Mouse (Mus musculus) right cerebral cortex, postnatal 4 days (tissue): ENCODE measurements around the gene Fntb.

ENCODE experiments used
- DNase-seq: peaks from one replicate; pipeline ENCODE4 v3.0.0-alpha.2; 2022

Fntb gene

DNA sequence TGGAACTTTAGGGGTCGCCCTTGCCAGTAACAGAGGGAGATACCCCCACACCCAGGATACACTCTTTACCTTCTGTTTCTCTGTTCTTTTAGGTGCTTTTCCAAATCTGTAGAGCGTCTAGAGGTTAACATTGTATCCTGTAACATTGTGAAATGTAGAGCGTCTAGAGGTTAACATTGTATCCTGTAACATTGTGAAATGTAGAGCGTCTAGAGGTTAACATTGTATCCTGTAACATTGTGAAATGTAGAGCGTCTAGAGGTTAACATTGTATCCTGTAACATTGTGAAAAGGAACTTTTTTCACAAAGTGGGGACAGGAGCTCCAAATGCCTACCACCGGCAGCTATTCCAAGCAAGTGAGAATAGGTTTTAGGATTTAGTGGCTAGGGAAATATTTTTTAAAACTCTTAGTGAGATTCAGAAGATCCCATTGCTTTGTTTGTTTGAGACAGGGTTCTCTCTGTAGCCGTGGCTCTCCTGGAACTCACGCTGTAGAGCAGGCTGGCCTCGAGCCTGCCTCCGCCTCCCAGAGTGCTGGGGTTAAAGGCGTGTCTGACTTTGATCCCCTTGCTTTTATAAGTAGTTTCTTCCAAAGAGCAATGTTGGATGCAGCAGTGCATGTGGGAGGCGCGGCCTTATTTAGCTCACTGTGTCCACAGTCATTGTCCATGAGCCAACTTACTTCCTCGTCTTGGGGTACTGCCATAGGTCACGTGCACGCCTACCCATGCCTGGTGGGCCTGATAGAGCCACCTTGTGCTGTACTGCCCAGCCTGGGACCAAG is 127.7 kb downstream of the Fntb start:
- no peak for DNase-seq

DNA sequence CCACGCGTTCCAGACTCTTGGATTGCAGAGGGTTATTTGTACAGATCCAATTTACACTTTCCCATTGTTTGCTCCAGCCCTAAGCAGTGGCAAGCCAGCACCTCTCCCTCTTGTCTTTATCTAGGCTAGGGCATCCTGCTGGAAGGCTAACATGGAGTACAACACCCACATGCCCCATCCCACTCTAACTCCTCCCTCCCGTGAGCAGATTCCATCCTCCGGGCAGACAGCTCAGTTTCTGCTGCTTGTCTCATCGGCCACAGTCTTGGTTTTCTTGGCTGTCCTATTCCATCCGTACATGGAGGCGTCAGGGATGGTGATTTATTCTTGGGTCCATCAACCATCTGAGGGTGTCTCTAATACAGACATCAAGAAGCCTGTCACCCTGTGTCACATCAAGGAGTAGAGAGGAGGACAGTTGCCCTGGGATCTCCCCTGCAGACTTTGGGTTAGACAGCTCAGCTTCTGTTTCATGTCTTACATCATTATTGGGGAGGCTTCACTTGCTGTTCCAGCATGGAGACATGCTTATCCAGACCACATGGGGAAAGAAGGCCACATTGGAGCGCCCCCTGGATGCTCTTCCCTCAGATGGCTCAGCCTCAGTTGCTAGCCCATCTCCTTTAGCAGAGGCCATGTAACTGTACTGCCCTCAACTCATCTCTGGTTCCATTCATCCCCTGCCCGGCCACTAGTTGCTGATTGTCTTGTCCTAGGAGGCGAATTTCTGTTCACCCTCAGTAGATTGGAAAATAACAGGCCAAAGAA is 129.6 kb downstream of the Fntb start:
- no peak for DNase-seq

DNA sequence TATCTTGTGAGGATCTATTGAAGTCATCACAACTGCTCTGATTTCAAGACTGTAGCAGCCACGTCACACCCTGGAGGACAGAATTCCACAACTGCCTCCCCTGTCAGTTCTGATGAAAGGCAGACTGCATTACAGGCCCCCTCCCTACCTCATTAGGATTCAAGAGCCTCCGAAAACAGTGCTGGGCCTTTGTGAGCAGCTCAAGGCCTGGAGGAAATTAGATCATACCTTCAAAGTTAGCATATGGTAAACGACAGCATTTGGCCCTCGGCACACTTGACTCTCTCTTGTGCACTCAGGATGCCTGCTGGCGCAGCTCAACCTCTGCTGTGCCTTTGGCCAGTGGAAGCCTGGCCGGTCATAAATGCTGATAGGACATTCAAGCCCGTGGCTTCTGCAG is 130.4 kb downstream of the Fntb start:
- DNase-seq = no peak

DNA sequence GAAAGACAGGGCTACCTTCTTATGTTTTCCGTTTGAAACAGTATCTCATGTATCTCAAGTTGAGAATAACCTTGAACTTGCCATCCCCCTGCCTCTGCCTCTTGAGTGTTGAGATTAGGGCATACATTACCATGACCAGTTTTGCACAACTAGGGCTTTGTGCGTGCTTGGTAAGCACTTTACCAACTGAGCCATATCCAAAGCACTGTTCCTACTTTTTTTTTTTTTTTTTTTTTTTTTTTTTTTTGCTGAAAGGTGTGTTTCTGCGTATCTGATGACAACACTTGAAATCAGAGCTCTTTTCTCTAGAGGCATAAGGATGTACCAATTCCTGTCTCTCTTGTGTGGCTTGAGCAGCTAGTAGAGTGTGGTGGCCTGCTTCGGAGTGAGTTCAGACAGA is 131.2 kb downstream of the Fntb start:
- DNase-seq = no peak

DNA sequence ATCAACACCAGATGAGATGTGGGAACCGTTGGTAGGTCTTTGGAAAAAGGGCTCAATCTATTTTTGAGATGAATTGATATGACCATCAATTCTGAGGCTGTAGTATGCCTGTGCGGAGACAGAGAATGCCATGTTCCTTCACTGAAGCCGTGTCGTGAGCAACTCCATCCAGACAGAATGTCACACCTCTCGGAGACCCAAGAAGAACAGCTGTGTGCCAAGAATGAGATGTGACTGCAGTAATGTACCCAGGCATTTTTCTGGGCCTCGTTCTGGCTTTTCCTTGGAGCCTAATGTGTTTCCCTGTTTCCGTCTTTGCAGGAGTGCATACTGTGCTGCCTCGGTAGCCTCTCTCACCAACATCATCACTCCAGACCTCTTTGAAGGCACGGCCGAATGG is 131.6 kb downstream of the Fntb start:
- DNase-seq = no peak

DNA sequence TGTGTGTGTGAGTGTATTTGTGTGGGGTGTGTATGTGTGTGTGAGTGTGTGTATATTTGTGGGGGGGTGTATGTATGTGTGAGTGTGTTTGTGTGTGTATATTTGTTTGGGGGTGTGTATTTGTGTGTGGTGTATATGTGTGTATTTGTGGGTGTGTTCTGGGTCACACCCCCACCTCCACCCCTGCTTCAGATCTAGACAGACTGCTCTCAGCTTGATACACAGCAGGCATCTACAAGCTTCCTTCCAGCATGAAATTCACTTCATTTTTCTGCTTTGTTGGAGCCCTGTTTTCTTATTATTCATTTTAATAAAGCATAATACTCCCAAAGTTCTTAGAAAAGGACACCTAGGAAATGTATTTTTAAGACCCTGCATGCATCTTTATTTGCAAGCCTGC is 132.8 kb downstream of the Fntb start:
- DNase-seq = no peak

DNA sequence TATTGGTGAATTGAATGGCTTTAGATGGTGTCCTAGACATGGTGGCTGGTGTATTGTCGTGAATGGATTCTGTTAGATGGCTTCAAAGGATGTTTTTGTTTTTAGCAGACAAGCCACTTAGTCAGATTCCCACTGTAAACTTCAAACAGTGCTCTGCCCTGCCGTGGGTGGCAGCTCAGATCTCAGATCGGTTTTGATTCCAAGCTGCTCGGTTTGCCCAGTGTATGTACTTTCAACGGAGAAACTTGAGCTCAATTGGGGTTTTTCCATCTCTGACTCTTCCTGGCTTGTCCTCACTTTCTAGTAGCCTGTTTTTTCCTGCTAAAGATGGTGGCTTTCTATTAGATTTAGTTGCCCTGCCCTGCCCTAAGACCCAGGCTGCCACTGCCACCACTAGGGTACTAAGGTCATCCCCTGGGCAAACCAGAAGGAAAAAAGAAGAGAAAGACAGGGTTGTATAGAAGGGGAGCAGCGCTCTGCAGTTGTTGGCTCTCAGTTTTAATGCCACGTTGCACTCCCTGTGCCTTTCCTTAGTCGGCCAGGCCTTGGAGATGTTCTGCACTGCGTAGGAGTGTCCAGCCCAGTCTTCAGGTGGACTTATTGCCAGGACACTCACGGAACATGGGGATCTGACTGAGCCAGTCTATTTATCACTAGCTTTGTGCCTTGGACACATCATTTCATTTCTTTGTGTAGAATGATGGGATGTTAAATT is 134.0 kb downstream of the Fntb start:
- no peak for DNase-seq

DNA sequence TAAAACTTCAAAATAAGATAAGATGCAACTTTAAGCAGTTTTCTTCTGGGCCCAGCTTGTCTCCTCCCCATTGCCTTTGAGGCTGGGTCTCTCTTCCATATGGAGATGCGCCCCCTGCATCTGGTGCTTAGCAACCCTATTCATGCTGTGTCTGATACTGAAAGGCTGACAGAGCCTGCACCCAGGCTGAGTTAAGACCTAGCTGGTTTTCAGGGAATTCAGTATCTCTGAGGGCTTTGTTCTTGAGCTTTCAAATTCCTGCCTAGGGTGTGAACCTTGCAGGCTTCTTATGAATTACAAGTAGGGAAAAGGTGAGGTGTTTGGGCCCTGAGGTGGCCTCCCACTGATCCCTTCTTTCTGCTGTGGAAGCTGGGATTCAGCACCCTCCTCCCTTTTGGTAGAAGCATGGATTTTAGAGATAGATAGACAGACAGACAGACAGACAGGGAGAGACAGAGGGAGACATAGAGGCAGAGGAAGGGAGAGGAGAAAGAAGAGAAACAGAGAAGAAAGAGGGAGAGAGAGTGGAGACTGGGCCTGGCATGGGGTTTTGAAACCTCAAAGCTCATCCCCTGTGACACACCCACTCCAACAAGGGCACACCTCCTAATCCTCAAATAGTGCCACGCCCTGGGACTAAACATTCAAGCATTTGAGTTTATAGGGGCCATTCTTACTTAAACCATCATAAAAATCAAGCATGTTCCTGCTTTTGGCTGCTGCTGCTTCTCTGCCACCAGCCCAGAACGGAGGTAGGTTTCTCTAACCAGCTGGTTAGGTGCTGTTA is 136.3 kb downstream of the Fntb start:
- DNase-seq = no peak

DNA sequence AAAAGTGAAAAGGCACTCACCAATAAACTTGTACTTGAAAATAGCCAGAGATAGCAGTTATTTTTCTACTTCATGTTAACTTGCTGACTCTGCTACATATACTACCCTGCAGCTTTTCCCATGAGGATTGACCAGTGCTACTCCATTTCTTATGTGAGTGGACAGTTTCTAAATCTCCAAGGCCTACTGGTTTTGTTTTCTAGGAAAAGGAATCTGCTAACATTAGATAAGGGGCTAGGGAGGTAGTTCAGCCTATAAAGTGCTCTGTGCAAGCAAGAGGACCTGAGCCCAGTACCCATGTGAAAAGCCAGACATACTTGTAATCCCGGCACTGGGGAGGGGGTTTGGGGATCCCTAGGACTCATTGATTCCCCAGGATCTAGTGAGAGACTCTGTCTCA is 140.9 kb downstream of the Fntb start:
- DNase-seq = no peak

DNA sequence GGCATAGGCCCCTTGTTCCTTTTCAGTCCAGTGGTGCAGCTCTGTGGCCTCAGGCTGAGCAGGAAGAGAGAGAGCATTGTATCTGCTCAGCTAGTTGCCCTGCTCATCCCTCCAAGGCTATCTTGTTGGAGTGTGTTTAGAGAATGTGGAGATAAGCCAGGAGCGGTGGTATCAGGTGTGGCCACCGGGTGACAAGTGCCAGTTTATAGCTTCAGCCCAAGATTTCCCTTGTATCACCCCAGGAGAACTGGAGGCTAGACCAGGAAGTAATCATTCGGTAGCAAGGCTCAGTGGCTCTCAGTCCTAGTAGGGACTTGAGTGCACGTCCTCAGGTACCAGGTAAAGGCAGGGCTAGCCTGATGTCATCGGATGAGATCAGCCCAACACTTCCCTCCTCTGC is 143.8 kb downstream of the Fntb start:
- no peak for DNase-seq

DNA sequence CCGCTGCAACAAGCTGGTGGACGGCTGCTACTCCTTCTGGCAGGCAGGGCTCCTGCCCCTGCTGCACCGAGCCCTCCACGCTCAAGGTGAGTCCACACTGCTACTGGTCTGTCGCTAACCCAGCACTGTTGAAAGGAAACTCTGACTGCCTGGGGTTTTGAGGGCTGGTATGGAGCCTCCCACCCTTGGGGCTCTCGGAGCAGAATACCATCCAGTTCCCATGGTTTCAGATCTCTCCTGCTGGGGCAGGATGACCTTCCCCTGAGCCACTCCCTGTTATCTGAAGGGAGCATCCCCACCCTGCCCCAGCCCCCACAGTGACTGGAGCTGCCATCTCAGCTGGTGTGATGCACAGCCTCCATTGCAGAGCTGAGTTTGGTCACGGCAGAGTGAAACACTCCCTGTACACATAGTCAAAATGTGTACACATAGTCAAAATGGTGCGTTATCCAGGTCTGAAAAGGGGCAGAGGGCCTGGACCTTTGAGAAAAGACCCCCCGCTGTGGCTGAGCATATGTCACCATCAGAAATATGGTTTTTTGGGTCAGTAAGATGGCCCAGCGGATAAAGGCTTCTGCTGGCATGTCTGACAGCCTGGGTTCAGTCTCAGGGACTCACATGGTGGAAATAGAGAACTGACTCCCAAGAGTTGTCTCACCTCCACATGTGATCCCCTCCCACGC is 145.0 kb downstream of the Fntb start:
- DNase-seq = no peak

DNA sequence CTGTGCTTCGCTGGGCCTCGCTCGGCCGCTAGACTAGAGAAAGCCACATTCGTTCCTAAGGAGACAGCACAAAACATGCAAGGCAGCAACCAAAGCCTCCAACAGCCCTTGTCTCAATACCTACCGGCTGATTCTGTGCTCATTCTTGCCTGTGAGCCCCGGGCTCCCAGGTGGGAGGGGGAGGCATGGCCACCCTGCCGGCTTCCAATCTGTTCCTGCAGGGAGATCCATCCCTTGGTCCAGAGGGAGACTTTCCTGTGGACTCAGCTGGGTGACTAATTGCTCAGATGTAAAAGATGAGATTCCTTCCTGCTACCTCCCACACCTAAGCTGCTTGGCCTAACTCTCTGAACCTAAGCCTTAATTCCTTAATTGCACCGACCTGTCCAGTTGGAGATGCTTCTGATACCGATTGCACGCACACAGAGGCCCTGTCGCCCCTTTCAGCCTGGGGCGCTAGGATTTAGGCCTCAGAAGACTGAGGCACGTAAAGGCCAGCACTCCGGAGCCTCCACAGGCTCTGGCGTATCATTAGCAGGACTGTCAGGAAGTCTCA is 145.9 kb downstream of the Fntb start:
- no peak for DNase-seq

DNA sequence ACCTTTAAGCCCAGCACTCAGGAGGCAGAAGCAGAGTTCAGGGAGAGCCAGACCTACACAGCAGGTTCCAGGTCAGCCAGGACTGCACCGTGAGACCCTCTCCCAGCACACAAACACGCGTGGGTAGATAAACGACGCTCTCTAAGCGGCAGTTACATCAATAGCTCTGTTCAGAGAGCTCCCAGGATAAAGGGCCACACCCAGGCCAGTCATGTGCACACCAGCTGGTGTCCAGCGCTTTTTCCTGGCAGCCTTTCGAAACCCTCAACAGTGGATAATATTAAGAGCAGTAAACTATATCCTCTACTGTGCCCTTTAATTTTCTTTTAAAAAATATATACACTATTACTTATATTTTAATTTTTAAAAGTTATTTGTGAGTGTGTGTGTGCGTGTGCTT is 146.8 kb downstream of the Fntb start:
- DNase-seq = no peak

DNA sequence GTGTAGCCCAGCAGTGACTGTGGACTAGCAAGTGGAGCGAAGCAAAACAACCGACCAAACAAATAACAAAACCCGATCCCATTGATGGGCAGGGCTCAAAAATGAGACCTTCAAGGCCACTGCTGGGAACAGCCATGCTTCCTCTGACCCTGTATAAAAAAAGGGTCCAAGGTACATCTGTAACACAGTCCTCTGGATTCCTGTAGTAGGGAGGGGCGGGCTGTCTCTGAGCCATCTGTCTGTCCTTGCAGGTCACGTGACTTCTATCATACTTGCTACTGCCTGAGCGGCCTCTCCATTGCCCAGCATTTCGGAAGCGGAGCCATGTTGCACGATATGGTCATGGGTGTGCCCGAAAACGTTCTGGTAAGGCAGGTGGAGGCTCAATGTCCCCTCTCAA is 150.8 kb downstream of the Fntb start:
- DNase-seq = no peak

DNA sequence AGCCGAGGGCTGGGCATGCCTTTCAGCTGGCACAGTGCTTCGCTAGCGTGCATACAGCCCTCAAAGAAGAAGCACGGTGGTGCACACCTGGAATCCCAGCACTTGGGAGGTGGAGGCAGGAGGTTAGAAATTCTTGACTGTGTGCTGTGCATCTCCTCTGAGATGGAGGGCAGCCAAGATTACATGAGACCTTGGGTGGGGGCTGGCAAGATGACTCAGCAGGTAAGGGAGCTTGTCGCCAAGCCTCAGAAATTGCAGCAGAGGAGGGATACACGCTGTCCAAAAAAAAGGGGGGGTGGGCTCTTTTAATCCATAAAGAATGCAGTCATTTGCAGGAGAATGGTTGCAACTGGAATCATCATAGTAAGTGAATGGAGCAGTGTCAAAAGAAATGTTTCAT is 152.7 kb downstream of the Fntb start:
- no peak for DNase-seq

DNA sequence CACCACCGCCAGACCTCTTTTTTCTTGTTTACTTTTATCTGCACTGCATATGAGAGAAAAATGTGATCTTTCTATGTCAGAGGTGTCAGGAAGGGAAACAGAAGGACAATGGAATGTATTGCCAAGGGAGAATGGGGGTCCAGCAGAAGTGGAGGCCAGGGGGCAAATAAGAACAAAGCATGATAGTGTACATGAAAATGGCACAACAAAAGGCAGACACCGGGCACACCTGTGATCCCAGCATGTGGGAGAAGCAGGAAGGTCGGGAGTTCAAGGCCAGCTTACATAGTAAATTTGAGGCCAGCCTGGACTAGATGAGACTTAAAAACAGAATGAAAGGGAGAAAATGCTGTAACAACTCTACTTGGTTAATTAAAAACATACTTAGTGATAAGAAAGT is 153.5 kb downstream of the Fntb start:
- no peak for DNase-seq

DNA sequence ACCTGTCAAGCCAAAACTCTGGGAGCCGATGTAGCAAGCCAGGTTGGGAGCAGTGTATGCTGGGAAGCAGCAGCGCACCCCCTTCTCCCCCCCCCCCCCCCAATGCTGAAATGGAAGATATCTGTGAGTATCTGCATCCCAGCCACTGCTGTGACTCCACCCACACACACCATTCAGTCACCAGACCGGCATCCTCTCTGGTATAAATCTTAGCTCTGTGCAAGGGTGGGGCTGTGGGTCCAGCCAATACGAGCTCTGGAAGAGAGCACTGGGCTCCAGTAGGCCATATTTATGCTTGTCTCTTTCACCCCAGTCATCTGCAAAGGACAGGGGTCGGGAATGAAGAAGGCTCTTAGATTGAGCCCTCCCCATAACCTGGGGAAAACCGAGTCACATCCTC is 155.0 kb downstream of the Fntb start:
- DNase-seq = no peak

DNA sequence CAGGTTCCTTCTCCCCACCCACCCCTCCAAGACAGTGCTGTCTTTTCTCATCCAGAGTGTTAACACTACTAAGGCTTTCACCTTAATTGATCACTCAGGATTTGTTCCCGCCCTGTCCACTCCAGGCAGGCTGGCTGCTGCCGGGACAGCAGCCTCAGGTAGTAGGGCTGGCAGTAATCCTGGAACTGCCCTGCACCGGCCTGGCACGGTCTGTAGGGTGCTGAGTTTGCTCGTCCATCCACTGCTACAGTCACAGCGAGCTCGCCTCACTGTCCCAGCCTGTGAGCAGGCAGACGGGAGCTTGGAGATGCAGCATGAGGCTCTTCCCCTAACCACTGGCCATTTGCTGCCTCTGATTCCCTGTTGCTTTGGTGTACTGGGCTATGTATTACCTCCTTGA is 155.6 kb downstream of the Fntb start:
- no peak for DNase-seq

DNA sequence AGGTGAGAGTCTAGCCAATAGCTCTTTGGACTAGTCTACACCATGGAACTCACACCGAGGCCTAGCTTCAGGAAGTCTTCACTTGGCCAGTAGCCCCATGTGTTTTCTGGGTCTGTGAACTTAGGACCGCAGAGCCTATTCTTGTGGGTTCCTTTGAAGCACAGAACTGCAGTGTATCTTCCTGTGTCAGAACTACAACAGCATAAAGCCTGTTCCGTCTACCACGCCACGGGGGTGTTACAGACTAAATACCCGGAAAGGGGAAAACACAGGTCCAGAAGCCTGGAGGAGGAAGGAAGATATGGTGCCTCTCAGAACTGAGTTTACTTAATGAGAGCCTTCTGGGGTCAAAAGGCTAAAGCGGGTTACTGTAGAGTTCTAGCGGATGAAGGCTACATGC is 157.7 kb downstream of the Fntb start:
- no peak for DNase-seq

DNA sequence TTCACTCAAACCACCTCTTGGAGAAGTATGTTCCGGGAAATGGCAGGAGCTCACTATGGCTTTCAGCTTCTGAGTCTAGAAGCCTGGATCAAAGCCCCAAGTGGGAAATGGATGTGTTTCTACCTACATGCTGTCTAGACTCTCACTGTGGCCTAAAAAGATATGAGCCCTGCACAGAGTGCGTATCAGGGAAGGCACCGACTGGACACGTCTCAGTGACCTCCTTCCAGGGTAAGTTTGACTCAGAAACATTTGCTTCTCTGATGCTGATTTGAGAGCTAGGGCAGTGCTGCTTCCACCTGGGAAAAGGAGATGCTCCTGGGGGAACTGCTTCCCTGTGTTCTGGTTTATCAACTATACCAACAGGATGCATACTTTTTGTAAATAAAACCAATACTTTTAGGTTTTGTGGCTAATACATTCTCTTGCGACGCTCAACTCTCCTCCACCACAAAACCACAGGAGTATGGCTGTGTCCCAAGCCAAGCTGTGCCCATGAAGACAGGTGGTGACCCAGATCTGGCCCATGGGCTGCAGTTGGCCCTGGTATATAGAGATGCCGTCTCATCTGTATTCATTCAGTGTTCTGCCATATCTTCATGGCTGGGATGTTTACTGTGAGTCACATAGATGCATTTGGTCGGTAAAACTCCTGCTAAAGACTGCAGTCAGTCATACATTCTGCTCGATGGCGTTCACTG is 159.7 kb downstream of the Fntb start:
- no peak for DNase-seq

DNA sequence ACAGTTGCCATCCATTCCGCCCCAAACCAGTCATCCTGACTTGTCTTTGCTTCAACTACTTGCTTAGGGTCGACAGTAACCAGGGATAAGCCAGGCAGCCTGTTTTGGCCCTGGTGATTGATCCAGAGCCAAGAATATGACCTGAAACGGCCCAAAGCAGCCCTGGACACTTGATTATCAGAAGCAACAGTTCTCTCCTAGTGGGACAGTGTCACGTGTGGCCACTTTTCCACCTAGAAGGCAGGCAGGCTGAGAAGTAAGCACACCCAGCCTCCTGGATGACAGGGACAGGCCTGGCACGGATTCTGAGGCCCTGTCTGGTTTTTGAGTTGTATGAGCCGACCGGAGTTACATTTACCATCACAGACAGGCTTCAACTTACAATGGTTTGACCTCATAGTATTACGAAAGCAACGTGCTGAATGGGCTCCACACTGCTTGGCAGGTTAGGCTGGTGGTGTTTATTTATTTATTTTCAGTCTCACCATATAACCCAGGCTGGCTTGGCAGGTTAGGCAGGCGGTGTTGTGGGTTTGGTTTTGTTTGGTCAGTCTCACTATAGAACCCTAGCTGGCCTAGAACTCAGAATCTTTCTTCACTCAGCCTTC is 161.1 kb downstream of the Fntb start:
- no peak for DNase-seq
